Mouse (Mus musculus): ENCODE measurements around the gene Fads6.

Fads6 gene

DNA sequence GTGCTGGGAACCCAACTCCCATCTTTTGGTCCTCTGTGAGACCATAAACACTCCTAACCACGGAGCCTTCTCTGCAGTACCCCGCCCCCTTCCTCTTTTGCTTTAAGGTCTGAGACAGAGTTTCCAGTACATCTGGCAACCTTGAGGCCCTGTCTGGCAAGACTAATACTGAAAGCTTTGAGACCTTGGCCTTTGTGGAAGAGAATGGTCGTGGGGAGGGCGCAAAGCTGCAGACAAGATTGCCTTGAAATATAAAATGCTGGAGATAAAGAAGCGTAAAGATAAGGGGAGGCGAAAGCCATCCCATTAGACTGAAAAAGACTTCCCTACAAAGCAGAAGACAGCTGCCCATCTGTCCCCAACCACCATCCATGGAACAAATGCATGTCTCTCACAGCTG is 22.0 kb downstream of the Fads6 start:
- no peak for DNase-seq

DNA sequence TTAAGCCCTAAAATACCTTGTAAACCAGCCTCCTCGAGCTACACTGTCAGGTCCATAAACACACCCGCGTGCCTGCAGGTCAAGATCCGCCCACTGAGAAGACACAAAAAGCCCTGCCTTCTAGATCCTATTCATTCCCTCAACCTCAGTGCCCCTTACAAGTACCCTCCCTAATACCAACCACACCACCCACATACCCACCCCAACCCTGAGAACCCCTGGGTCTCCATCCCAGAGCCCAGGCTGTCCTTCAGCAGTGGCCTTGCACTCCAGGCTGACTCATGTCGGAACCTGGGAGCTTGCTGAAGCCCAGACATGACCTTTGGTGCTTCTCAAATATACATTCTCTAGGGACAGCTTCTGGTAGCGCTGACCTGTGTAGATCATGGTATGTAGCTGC is 22.7 kb downstream of the Fads6 start:
- no peak for DNase-seq

DNA sequence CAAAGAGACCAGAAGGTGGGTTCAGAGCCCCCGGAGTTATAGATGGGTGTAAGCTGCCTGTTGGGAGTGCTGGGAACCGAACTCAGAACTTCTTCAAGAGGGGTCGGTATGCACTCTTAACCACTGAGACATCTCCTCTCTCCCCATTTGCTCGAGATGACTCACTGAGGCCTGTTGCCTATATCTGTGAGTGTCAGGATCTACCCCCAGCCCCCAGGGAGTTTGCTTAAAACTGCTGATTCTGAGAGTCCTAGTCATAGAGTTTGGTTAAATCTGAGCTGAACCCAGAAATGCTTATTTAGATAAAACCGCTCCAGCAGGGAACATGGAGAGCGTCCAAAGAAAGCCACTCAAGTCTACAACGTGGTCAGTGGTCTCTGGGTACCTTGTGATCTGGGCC is 23.3 kb downstream of the Fads6 start:
- DNase-seq: no peak

DNA sequence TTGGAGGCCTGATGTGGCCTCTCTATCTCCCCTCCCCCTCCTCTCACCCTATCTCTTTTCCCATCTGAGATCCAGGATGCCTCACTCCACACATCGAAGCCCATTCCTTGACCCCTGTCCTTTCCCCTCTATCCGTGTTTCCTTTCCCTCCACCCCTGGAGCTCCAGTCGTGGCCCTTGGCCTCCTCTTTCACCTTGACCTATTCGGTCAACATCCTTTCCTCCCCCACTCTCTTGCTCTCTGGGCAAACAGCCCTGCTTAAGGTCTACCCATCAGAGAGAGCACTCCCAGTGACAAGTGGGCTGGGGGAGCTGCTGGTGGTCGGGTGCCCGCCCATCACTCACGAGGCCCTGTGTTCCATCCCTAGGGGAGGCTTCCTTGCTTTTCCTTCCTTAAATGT is 23.7 kb downstream of the Fads6 start:
- DNase-seq: no peak

DNA sequence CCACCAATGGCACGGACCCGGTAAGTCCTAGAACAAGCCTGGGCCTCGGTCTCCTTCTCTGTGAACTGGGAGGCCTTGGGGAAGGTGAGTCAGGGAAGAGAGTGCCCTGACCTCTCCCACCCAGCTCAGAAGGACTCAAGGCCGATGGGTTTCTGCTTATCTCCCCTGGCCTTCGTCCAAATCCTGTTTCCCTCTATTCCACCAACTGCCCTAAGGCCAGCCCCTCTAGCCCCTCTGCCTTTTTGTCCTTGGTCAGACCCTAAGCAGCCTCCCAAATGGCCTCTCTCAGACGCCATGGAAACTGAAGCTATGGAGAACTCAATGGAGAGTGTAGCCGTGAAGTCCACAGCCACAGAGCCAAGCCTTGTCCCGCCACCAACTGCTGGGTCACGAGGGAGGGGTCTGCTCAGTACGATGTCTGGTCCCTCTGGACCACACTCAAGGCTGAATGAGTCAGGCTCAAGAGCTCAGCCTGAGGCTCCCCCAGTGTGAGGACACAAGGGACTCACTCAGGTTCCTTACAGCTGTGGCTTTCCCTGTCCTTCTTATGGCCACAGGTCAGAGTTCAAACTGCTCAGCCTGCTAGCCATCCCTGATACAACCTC is 24.5 kb downstream of the Fads6 start:
- no peak for DNase-seq

DNA sequence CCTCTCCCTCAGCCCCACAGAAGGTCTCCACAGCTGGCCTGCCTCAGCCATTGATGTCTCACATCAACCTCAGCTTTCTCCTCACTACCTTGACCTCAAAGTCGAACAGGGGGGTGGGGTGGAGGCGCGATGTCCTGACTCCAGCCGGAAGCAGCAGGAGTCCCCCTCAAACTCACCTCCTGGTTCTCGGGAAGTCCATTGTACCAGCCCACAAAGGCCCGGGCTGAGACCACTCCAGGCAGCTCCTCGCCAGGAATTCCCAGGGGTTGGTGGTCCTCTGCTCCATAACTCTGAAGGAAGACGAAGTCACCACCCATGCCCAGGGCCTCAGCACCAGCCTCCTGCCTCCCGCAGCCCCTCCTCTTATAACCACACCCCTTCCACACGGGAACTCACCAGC is 26.0 kb downstream of the Fads6 start:
- DNase-seq: no peak

DNA sequence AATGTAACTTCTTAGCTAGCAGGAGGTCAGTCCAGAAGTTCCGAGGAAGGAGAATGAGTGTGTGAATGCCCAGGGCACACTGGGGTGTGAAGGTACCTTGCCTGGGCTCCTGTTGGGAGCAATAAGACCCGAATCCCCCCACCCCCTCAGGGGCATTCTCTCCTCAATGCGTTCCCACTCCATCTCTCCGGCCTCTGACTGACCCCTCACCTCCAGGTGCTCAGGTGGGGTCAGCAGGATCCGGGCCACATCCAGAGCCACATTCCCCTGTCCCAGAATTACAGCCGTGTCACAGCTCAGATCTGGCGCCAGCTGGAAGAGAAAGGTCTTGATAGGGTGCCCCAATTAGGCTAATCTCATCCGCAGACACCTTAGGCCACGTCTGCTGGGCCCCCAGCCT is 26.4 kb downstream of the Fads6 start:
- DNase-seq: no peak

DNA sequence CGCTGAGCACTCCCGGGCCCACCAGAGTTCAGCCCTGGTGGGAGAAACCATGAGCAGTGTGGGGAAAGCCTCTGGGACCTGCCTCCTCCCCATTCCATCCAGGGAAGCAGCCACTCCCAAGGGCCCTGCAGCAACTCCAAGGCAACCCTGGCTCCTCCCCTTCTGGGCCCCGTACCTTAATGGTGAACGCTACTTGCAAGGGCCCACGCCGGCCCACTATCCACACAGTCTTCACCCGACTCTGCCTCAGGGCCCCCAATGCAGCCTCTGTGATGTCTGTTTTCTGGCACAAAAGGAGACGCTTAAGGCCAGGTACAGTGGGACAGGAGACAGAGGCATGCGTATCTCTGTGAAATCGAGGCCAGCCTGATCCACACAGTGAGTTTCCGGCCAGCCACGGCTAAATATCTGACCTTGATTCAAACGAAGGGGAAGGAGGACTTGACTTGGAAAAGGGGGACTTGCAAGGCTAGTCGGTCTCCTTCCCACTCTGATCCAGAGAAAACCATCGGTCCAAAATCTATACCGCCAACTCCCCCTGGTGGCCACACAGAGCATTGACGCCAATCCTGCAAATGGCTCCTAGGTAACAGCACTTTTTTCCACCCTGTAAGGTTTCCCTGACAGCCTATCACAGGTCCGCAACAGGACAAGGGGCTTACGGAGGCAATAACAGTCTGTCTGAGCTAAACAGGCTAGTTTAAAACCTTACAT is 27.2 kb downstream of the Fads6 start:
- DNase-seq: peak; percentile 87

DNA sequence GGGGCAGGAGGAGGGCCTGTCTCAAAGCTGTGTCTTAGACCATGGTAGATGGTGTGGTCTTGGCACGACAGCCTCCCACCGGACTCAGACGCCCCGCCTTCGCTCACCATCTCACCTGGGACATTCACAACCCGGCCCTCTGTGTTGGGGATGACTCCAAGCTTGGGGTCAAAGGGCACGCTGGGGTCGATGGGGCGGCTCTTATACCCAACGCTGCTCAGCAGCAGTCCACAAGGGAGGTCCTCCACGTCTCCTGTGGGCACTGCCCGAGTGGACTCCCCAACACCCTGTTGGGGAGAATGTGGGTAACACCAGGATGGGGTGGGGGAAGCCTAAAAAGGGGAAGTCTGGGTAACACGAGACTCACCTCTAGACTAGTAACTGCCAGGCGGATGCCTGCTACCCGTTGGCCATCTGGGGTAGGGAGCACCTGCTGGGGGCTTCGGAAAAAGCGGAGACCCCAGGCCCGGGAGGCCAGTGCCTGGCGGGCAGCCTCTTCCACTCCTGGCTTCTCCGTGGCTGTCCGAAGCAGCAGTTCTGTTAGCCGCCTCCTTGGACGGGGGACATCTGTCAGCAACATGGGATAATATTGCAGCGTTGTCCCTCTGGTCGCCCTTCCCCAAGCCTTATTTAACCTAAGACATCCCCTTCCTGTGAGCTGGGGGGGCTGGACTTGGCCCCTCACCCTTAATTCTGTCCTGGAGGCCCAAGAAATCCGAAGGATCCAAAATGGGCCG is 28.0 kb downstream of the Fads6 start:
- no peak for DNase-seq

DNA sequence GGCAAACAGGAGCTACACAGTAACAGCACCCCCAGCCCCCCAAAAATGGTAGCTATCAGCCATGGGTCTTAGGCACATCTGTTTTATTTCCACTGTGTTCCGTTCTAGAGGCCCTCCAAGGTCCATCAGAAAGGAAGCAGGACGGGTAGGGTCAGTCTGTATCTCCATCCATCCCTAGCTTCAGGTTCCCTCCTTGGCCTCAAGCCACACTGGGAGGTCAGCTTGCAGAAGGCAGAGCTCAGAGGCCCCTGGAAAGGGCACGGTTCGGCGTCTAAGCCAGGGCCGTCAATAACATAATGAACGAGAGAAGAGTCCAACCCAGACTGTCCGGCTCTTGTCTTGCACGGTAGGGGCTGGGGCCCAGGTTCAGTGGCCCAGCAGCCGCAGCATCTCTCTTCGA is 29.5 kb downstream of the Fads6 start:
- no peak for DNase-seq

DNA sequence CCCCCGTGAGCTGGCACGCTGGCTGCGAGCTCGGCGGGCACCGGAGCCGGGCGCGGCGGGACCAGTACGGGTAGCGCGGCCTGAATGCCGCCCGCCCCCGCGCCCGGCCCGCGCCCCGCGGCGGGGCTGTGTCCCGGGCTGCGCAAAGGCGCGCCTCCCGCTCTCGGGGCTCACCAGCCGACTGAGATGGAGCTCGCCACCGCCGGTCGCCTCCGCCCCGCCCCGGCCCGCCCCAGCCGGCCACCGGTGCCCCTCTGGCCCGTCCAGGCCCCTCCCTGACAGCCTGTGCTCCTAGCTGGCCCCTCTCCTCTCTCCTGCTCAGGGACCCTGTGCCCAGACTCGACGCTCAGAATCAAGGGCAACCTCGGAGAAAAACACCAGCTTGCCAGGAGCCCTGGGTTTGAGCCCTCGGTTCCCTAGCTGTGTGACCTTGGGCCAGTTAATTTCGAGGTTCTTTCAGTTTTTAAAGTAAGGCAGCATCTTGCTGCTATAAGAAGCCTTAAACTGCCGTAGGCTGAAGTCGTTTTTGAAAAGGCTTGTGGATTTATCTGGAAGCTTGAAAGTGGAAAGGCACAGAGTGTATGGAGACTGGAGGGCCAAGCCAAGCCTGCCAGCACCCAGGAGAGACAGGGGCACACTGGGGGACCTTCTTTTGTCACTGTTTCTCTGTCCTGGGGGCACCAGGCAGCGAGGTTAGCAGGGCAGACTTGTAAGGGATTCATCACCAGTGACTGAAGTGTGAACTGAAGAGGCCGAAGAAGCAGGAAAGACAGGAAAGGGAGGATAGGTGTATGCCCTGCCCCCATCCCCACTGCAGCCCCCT is 30.2 kb downstream of the Fads6 start, which contains the start of gene Grin2c:
Grin2c (minus strand) TSS at position 183 of the 823 bp plus-strand sequence.
- DNase-seq: no peak

DNA sequence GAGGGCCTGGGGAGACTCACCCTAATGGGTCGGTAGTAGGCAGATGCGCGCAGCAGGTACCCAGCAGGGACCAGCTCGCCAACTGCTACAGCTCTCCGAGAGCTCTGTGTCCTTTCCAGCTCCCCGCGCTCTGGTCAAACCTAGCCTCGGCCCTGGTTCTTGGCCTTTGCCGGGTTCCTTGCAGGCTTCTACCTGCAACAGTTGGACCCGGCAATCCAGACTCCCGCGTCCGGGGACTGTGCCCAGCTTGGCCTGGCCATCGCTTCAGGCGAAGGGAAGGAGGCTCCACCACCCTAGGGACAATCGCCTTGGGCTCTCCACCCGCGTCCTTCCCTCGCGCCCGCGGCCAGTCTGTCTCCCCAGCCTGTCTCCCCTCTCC is 31.1 kb downstream of the Fads6 start:
- DNase-seq: no peak

DNA sequence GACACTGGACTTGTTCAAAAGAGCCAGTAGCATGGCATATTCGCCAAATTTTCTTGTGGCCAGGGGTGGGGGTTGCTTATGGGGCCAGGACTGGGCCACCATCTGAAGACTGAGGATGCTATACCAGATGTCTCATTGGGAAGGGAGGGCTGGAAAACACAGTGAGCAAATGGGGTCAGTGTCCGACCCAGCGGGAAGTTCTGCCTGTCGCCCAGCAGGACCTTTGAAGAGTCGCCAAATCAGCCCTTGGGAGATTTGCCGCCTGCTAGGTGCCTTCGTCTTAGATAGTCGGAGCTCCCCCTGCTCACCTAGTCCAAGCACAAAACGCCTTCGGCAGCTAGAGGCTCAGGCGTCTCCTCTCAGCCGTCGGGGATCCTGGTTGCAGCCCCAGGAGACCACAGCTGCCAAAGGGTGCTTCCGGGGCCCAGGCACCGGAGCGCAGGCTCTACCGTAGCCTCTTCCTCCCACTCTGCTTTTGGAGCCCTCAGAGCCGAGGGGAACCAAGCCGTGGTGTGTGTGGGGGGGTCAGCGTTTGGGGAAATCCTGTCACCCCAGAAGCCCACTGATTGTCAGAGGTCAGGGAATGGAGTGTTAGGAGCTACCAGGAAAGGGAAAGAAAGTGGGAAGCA is 31.6 kb downstream of the Fads6 start:
- no peak for DNase-seq

DNA sequence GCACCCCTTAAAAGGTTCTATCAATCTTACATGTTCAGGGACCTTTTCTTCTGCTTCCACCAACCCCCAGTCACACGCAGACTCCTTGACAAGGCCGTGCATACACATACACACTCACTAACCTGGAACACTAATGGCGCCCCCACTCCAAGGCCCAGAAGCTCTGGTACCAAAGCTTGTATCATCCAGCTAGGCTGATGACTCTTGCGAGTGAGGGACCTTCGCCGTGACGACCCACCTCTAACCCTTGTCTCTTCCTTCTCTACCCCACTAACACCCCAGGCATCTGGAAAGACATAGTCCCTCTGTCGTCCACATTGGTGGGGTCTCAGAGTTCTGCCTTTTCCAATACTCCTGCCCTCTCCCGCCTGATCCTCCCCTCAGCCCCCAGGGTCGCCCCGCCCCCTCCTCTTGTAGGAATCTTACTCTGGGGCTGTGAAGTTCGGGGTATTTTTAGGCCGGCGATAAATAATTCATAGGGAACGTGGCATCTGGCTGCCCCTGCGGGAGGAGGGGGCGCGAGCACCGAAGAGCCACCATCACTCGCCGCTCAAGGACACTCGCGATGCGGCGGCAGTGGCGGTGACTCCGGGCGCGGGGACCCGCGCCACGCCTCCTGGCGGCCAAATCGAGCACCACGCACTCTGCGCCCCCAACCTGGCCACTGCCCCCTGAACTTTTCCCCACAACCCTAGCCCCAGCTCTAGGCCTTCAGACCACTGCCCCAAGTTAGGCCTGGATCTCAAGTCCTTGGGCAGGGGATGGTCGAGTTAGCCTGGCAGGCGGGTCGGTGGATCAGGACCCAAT is 32.4 kb downstream of the Fads6 start:
- no peak for DNase-seq

DNA sequence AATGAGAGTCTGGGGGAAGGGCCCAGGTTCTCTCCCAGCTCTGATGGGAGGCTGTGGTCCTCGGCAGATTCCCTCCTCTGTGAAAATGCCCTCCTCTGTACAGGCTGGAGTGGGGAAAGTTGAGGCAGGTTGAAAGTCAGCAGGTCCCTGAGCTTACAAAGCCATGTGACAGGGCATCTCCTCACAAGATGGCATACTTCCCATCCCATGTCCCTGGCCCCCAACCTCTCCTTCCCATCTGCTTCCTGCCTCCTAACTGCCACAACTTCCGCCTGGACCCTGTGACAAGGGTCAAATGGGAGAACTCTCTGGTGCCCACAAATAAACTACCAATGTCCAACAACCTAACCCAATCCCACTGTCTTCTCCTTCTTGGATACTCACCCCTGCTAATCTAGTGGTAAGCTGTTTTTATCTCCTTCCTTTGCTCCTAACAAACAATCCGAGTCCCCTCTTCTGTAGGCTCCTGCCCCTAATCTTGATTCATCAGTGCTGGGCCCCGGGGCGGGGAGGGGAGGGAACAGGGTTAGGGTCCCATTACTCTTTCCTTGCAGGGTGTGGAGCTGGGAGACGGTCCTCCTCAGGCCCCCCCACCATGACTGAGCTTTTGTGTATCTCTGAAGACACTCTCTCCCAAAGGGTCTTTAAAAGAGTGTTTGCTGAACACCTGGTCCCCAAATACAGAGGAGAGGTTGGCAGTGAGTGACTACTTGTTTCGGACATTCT is 33.2 kb downstream of the Fads6 start:
- DNase-seq: no peak

DNA sequence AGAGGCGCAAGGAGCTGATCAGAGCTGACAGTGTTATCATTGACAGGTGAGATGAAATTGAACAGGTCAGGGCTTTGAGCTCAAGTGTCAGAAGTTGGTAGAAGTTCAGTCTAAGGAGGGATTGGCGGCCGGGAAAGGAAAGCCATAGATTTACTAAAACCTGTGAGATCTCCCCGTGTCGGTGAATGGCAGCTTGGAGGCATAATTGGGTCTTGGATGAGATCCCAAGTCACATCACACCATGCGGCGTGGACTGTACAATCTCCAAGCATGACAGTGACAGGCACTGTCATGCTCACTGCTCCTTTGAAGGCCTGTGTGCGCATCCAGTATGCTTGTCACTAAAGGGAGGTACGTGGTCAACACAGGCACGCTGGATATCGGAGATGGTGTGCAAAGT is 34.5 kb downstream of the Fads6 start:
- no peak for DNase-seq

DNA sequence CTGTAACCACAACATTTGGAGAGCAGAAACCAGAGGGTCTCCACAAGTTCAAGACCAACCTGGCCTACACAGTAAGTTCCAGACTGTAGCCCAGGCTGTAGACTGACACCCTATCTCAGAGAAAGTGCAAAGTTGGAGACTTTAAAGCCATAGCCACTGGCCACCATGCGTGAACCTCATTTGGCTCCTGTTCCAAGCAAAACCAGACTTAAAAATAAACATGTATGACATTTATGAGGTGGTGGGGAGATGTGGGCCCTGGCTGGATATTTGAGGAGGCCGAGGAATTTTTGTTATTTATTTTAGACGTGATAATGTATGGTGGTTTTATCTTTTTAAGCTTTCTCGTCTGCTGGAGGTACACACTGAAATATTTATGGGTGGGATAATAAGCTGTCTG is 38.3 kb downstream of the Fads6 start:
- peak; percentile 69 for DNase-seq

DNA sequence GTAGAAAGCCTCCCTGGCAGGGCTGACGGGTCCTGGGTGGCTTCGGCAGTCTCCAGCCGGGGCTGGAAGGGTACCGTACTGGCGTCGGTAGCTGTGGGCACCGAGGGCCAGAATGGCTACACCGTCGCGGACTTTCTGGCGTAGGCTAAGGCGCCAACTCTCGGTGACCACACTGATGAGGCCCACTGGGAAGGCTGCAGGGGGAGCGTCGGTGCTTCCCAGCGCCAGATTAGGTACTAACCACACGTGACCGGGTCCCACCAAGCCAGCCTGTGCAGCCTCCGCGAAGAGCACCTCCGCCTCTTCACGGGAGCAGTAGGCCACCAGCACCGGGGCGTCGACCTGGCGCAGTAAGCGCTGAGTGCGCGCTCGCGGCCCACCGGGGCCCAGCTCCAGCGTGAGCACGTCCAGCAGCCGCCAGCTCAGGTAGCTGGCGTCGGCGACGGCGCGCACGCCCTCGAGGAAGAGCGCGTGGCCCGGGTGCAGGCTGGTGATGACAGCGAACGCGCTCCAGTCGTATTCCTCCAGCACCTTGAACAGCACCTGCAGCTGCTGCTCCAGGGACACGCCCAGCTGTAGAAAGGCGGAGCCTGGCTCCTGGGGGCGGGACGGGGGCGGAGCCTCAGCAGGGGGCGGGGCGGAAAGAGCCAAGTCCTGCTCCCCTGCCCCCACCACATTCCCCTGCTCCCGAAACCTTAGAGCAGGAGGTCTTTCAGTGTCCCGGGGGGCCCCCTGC is 39.5 kb downstream of the Fads6 start:
- no peak for DNase-seq

DNA sequence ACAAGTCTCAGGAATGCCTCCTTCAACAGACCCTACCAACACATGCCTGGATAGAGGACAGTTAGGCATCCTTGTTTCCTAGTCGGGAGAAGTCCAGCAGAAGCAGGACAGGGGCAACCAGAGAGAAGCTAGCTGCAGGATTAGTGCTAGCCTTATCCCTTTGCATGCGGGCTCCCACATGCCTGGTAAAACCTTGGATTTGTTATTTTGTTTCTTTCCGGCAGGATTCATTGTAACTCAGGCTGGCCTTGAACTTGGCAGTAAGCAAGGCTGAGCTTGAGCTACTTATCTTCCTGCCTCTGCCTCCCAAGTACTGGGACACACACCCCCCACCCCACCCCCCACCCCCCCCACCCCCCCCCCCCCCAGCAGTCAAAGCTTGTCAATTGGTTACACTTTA is 46.2 kb downstream of the Fads6 start:
- DNase-seq: no peak

DNA sequence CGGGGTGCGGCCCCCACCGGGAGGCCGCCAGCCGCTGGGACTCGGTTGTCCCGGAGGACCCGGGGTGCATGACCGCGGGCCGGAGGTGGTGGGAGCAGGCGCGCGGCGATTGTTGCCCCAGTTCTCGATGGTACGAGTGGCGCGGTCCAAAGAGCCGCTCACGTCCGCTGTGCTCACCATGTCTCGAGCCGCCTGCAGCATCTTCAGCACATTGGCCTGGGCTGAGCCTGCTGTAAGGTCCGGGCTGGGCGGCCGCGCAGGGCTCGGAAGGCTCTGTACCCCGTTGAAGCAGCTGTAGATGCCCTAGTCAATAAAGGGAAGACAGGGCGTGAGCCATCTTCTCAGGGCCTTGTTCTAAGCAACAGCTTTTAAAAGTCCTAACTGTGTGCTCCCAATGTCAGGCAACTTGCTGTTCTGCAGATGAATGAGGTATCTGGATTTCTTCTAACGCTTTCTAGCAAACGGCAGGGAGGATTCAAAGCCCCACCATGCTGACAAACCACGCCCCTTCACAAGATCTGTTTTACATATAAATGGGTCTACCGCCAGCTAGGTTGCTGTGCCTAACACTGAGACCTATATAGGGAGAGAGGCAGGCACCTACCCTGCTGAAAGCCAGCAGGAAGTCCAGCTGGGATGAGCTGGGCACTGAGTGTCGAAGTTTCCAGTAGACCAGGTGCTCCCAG is 46.9 kb downstream of the Fads6 start:
- no peak for DNase-seq

Data from lung, postnatal 10 days (tissue).